Mouse (Mus musculus): ENCODE results near the gene Bod1l. TPM values are rescaled to one million over a fixed set of nuclear protein-coding genes. Genes with fewer than 3 reads are reported as not detected.

Gene Bod1l
- polyA plus RNA-seq, 1 experiment from 2014 or later = 26.5 TPM

DNA sequence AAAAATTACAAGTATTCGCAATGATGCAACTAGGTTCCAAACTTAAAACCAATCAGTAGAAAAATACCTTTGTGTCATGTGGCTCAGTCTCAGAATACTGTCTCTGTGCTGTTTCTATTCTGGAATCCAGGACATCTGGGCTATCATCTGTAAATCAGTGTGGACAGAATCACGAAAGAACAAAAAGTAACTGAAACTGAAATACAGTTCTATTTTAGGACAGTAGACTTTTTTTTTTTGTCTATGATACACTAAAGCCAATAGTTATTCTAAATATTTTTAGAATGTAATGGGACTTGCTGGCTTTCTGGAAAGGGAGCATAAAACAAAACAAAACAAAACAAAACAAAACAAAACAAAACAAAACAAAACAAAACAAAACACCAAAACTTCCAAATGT, 39.0 kb downstream of the Bod1l start:
- H3K27me3 ChIP-seq = no peaks in the 10 kb centered on the region
- ATAC-seq = no peak
- no peak for DNase-seq (ENCODE audit: low read depth, low spot score)
- no peak for TF ChIP-seq CTCF (IDR thresholded peaks at IDR 0.05)
- in situ Hi-C loops (cut with MboI; ENCODE audit: low pct_unique_long_range_greater_than_20kb) = no loop called here
- POLR2A ChIA-PET = no interaction called here
- CTCF ChIA-PET = interaction anchor here (1.3 to 3.5 kb wide), 2 partner anchors 9 to 11 kb away, joined by 4 to 13 read pairs; no protein-coding TSS in a partner anchor

DNA sequence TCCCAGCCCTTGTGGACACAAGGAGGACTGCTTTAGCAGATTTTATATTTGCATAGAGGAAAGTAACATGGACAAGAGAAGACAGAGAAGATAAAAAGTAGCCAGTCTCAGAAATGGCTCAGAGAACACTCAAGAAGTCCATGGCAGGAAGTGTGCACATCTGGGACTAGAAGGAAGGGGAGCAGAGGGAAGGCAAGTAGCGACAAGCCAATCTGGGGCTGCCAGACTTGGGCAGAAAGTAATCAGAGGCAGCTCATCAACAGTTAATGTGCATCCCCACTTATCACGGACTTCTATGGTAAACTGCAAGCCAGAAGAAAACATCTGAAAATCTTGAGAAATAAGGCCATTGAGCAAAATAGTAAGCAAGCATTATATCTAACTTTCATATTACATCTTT, 39.5 kb downstream of the Bod1l start:
- DNase-seq (ENCODE audit: low read depth, low spot score) (no peak), ATAC-seq (no peak)
- ChIA-PET CTCF (interaction anchor here (1.1 to 3.5 kb wide), 2 partner anchors 12 to 17 kb away, joined by 4 to 13 read pairs; no protein-coding TSS in a partner anchor), POLR2A (no interaction called here)
- in situ Hi-C loops (cut with MboI; ENCODE audit: low pct_unique_long_range_greater_than_20kb) = no loop called here
- no peaks in the 10 kb centered on the region for H3K27me3 ChIP-seq
- no peak for TF ChIP-seq CTCF (IDR thresholded peaks at IDR 0.05)

DNA sequence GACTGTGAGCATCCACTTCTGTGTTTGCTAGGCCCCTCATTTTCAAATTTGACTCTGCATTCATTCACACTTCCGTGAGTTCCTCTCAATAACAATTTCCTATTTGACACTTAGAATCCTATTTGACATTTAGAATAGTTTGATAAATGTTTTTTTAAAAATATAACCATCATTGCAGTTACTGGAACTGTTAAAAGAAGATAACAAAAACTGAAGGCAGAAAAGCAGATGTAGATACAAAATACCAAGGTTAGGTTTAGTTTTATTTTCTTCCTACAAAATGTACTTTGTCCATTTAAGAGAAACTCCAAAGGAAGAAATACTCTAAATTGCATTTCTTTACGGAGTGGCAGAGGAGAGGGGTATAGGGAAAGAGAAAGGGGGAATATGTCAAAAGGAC, 42.5 kb downstream of the Bod1l start:
- in situ Hi-C loops (cut with MboI; ENCODE audit: low pct_unique_long_range_greater_than_20kb) = no loop called here
- no peak for DNase-seq (ENCODE audit: low read depth, low spot score)
- no peak for TF ChIP-seq CTCF (IDR thresholded peaks at IDR 0.05)
- ChIA-PET CTCF (no interaction called here), POLR2A (no interaction called here)
- no peaks in the 10 kb centered on the region for H3K27me3 ChIP-seq
- ATAC-seq = no peak

DNA sequence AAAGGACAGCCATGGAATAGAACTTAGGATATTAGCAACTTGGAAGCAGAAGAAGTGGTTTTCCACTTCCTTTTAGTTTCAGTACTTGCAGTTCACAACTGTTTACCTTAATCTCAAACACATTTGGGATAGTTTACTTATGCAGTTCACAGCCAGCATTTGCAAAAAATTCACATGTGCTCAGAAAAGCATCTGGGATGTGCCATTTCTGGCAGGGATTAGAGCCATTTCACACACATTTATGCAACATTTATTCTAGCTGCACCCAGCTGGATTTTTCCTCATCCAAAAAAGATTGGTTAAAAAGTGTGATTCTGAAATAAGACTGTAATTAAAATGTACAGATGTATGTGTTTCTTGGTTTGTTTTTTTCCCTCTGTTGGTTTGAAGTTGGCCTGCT, 49.7 kb downstream of the Bod1l start:
- DNase-seq (ENCODE audit: low read depth, low spot score) = no peak
- ATAC-seq = no peak
- ChIA-PET CTCF (interaction anchor here (1.4 kb wide), 1 partner anchor 14 kb away, joined by 4 read pairs; no protein-coding TSS in a partner anchor), POLR2A (interaction anchor here (0.6 kb wide), 1 partner anchor 49 kb away, joined by 3 read pairs; no protein-coding TSS in a partner anchor)
- no peaks in the 10 kb centered on the region for H3K27me3 ChIP-seq
- TF ChIP-seq CTCF (IDR thresholded peaks at IDR 0.05) = no peak
- in situ Hi-C loops (cut with MboI; ENCODE audit: low pct_unique_long_range_greater_than_20kb) = no loop called here

DNA sequence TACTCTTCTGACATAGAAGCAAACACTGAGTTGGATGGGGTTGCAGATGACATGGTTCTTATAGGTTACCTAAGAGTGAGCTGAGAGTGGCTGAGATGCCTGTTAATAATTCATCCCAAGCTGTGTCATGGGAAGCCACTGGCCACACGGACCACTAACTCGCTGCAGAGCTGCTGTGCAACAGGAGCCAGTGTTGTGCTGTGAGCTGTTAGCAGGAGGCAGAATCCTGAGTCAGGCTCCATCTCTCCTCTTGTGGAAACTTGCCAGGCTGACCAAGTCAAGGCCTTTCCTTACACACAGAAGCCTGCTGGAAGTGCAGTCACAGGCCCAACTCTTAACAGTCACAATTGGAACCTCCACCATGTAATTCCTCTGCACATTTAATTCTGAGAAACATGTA, 53.6 kb downstream of the Bod1l start:
- POLR2A ChIA-PET = no interaction called here
- TF ChIP-seq CTCF (IDR thresholded peaks at IDR 0.05) = no peak
- CTCF ChIA-PET = interaction anchor here (1.0 kb wide), 1 partner anchor 16 kb away, joined by 3 read pairs; no protein-coding TSS in a partner anchor
- DNase-seq (ENCODE audit: low read depth, low spot score) (peak; percentile 43), ATAC-seq (peak; percentile 98)
- H3K27me3 ChIP-seq = no peaks in the 10 kb centered on the region
- in situ Hi-C loops (cut with MboI; ENCODE audit: low pct_unique_long_range_greater_than_20kb) = no loop called here

DNA sequence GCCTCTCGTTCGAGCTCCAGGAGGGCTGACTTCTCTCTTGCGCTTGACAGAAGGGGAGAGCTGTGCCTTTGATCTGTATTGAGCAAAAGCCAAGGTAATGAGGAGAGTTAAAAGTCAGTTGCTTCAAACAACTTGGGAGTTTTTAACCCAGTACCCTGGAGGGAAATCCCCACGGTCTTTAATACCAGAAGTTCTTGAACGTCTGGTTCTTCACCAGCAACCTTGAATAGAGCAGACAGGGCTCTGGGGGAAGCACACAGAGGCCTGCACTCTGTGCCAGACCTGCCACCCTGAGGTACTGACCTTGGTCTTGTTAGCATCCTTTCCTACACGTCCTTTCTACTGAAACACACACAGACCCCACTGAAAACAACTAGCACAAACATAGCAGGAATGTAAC, 55.2 kb downstream of the Bod1l start:
- ATAC-seq = no peak
- no peak for TF ChIP-seq CTCF (IDR thresholded peaks at IDR 0.05)
- POLR2A ChIA-PET = no interaction called here
- in situ Hi-C loops (cut with MboI; ENCODE audit: low pct_unique_long_range_greater_than_20kb) = no loop called here
- DNase-seq (ENCODE audit: low read depth, low spot score) = no peak
- H3K27me3 ChIP-seq = no peaks in the 10 kb centered on the region
- CTCF ChIA-PET = no interaction called here

DNA sequence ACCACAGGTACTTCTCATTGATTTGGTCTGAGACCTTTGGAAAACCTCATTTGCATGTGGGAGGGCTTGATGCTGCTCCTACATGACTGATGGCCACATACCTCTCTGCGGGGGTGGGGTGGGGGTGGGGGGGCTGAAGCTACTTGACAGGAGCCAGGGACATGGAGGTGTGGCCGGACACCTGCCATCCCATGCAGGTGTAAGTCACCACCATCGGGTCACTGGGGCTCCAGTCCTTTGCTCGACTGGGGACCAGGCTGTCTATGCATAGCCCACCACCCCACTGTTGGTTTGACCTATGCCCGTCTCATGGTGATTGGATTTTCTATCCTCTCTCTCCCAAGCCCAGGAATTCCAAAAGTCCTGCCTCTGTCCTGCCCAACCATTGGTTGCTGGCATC, 62.2 kb downstream of the Bod1l start:
- CTCF ChIA-PET = no interaction called here
- in situ Hi-C loops (cut with MboI; ENCODE audit: low pct_unique_long_range_greater_than_20kb) = no loop called here
- no peak for DNase-seq (ENCODE audit: low read depth, low spot score)
- H3K27me3 ChIP-seq = no peaks in the 10 kb centered on the region
- POLR2A ChIA-PET = no interaction called here
- no peak for TF ChIP-seq CTCF (IDR thresholded peaks at IDR 0.05)
- no peak for ATAC-seq

DNA sequence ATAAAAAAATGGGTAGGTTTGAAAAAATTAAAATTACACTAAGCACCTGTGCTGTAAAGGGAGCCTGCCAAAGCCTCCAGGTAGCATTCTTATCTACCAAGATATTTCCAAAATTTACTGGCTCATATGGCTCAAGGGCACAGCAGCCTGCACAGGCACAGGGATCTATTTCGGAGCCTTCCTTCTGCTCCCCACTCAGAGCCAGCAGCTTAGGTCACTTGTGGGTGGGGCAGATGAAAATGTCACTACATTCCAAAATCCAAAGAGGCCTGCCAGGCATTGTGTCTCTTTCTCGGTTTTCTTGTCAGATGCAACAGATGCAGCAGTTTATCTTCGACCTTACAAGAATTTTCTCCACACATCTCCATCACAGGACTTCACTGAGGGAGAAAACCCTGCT, 64.1 kb downstream of the Bod1l start:
- ChIA-PET POLR2A (no interaction called here), CTCF (interaction anchor here (0.5 kb wide), 1 partner anchor 43 kb away, joined by 3 read pairs; no protein-coding TSS in a partner anchor)
- no peak for TF ChIP-seq CTCF (IDR thresholded peaks at IDR 0.05)
- in situ Hi-C loops (cut with MboI; ENCODE audit: low pct_unique_long_range_greater_than_20kb) = no loop called here
- H3K27me3 ChIP-seq = no peaks in the 10 kb centered on the region
- DNase-seq (ENCODE audit: low read depth, low spot score) = no peak
- ATAC-seq = no peak

DNA sequence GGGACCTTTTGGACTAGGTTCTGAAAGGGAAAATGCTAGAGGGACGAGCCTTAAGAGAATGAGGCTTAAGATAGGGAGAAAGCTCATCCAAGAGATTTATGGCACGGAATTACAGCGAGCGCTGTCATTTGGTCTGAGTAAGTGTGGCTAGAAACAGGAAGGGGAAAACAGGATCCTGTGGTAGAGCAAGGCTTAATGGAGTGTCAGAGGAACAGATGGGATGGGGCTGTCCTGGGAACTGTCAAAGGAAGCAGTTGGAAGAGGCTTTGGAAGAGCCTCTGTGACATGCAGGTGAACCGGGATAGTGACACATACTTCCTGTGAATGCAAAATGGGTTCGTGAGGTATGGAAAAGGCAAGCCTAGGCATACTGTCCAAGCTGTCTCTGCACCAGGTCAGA, 68.4 kb downstream of the Bod1l start:
- CTCF ChIA-PET = no interaction called here
- TF ChIP-seq CTCF (IDR thresholded peaks at IDR 0.05) = no peak
- POLR2A ChIA-PET = no interaction called here
- H3K27me3 ChIP-seq = no peaks in the 10 kb centered on the region
- DNase-seq (ENCODE audit: low read depth, low spot score) (no peak), ATAC-seq (peak; percentile 31)
- in situ Hi-C loops (cut with MboI; ENCODE audit: low pct_unique_long_range_greater_than_20kb) = no loop called here

DNA sequence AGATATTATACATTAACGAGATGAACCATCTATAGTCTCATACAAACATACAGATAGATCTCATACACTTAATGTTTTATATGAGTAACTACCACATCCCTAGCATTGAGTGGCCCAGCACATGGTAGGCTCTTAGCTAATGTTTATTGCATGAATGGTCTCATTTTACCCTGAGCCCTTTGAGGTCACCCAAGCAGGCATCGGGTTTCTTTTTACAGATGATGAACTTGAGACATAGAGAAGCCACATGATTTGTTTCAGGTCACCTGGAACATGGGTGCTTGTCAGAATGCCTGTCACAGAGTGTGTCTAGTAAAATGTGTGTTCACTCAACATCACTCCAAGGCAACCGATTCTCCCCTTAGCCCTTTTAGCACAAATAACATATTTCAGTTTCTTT, 68.8 kb downstream of the Bod1l start:
- no peak for TF ChIP-seq CTCF (IDR thresholded peaks at IDR 0.05)
- POLR2A ChIA-PET = no interaction called here
- CTCF ChIA-PET = no interaction called here
- ATAC-seq = no peak
- no peak for DNase-seq (ENCODE audit: low read depth, low spot score)
- peaks cover under 1% of the 10 kb centered on the region for H3K27me3 ChIP-seq
- in situ Hi-C loops (cut with MboI; ENCODE audit: low pct_unique_long_range_greater_than_20kb) = no loop called here

DNA sequence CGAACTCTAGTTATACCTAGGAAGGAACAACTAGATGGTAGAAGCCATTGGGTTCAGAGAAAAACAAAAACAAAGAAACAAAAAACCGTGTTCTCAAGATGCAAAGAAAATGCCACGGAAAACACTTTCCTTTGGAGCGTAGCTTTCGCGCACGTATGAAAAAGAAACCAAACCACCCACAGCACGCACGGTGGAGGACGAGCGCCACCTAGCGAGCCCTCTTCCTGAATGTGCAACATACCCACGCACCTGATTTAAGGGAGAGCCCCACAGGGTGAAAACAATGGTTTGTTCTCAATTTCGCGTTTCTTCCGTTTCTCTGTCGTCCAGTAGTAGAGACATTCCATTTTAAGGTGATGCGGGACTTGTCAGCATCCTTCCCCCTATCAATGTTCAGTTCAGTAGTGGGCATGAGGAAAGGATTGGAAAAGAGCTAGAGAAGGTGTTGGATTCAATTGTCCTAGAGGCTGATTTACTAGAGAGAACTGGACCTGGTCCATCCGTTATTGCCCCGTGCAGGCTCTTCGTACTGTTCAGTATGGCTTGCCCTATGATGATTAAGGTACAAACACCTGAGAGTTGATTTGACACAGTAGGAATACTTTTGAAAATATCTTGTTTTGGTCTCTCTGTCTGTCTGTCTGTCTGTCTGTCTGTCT, 75.6 kb downstream of the Bod1l start:
- TF ChIP-seq CTCF (IDR thresholded peaks at IDR 0.05) = no peak
- ChIA-PET CTCF (interaction anchor here (0.7 to 6.9 kb wide), 15 partner anchors 8 to 762 kb away, joined by 3 to 52 read pairs (median 4); no protein-coding TSS in a partner anchor), POLR2A (no interaction called here)
- ATAC-seq = peak; percentile 73
- in situ Hi-C loops (cut with MboI; ENCODE audit: low pct_unique_long_range_greater_than_20kb) = loop anchor here (5.0 kb wide), 2 partner anchors 641 to 716 kb away; no protein-coding TSS in a partner anchor
- peaks cover 36% of the 10 kb centered on the region for H3K27me3 ChIP-seq
- peak; percentile 35 for DNase-seq (ENCODE audit: low read depth, low spot score)
